Mouse (Mus musculus) embryo, embryonic 10.5 days (tissue): Measurements from ENCODE around the gene 1700001P01Rik.
"Not testable (repeated sequence)": the region's sequence is repeated elsewhere in the genome, so short reads cannot be mapped to it uniquely, and the experiment has no call there.

Experiments used
- DNase-seq: peaks from one replicate; pipeline ENCODE4 v3.0.0-alpha.2; 2015; ENCODE audit warnings: low spot score

The 1700001P01Rik gene

DNA sequence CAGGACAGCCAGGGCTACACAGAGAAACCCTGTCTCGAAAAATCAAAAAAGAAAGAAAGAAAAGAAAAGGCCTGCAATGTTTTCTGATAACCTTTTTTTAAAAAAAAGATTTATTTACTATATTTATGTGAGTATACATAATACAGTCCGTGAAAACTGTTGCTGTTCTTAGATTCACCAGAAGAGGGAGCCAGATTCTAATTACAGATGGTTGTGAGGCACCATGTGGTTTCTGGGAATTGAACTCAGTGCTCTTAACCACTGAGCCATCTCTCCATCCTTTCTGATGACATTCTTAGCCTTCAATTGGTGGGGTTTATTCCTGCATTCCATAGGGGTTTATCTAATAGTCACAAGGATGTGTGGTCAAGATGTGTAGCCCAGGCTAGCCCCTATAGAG is 17.4 kb upstream of the 1700001P01Rik start:
- DNase-seq: peak; percentile 88

GRCm38 (mm10) chr11:97790778-97791438 is 15.2 kb upstream of the 1700001P01Rik start:
- not testable (repeated sequence) for DNase-seq

GRCm38 (mm10) chr11:97789727-97790126 is 14.0 kb upstream of the 1700001P01Rik start:
- no peak for DNase-seq

DNA sequence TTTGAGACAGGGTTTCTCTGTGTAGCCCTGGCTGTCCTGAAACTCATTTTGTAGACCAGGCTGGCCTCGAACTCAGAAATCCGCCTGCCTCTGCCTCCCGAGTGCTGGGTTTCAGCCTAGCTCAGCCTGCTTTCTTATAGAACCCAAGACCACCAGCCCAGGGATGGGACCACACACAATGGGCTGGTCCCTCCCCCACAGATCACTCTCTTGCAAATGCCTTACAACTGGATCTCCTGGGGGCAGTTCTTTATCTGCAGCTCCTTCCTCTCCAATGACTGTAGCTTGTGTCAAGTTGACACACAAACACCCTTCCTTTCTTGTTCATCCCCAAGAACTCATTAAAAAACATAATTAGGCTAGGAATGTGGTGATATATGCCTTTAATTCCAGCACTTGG is 12.2 kb upstream of the 1700001P01Rik start:
- DNase-seq: no peak

DNA sequence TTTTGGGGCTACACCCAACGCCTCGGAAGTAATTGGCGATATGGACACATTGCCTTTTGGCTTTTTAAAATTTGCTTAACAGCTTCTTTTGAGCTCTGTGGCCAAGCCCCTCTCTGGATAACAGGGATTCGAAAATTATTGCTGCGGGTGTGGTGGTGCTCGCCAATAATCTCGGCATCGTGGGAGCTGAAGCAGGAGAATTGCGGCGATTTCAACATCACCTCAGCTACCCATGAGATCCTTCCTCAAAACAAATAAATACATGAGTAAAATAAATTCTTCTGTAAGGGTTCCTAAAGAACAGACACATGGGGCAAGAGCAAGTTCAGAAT is 6.8 kb upstream of the 1700001P01Rik start:
- DNase-seq: no peak

DNA sequence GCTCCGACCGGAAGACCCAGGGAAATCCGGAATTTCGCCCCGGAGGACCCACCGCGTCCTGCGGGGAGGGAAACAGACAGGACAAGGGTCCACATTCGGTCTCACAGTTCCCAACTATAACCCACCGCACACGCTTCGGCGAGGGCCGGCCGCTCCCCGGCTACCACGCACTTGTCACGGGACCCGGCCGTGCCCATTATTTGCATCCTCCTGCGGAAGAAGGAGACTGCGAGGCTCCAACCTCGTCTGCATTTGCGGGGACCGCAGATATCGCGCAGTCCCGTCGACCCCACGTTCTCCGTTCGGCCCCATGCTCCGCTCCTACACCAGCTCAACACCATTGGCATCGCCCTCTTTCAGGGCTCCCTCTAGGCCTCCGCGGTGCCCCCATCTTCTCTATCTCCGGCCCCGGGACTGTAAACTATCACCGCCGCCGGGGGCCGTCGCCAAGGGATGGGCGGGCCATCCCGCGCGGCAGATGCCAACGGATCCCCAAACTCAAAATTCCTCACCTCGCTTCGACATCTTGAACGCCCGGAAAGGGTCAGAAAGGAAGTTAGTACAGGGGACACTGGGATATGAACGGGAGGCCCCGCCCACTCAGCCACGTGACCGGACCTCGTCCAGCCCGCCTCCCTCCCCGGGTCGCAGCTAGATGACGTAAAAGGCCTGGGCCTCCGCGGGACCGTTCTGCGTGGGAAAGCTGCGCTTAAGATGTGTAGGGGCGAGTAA is 6.3 kb upstream of the 1700001P01Rik start, which contains the start of gene Rpl23:
Rpl23 (minus strand) TSS at position 606 of the 732 bp plus-strand sequence.
- peak; percentile 99 for DNase-seq

DNA sequence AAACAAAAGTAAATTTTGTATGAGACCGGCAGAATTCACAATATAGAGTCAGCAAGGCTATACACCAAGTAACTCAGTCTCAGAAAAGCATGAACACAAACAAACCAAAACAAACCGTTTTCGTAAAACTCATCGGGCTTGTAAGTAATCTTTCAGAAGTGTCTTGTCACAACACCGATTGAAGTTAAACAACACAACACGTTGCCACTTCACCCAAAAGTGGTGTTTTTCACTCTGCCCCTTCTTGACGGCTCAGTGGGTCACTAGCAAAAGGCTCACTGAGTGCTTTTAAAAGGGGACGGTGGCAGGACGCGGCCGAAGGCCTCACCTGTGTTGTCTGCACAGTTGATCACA is 5.7 kb upstream of the 1700001P01Rik start:
- DNase-seq: no peak

GRCm38 (mm10) chr11:97779968-97780701 is 4.4 kb upstream of the 1700001P01Rik start:
- DNase-seq: no peak

- DNase-seq: no peak
Observed at GRCm38 (mm10) chr11:97778918-97779317, 3.2 kb upstream of the 1700001P01Rik start.

GRCm38 (mm10) chr11:97777129-97777529 is 1.4 kb upstream of the 1700001P01Rik start:
- peak; percentile 66 for DNase-seq

DNA sequence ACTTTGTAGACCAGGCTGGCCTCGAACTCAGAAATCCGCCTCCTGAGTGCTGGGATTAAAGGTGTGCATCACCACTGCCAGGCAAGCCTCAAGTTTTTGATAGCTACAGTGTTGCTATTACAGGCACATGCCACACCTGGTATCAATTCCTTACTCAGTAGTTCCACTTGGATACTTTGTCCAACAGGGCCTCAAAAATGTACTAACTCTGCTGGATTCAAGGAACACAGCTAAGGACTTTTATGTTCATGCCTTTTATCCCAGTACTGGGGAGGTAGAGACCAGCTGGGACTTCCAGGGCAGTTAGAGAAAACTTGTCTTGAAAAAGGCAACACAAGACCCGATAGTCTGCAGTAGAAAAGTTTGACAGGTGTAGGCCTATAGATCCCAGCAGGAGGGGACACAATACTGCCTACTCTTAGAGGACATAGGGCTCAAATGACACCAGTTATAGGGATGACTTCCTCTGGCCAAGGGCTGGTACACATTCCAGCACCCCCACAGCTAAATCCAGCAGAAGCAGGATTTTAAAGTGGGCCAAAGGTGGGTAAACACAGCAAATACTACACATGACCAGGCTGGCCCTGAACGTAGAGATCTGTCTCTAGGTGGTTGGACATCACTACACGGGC is 895 bp upstream of the 1700001P01Rik start:
- no peak for DNase-seq

GRCm38 (mm10) chr11:97775186-97775585 is 532 bp downstream of the 1700001P01Rik start:
- DNase-seq: no peak

GRCm38 (mm10) chr11:97771410-97771809 is 4.3 kb downstream of the 1700001P01Rik start:
- no peak for DNase-seq

- DNase-seq: no peak
Observed at GRCm38 (mm10) chr11:97769704-97770103, 6.0 kb downstream of the 1700001P01Rik start.

- peak; percentile 98 for DNase-seq
Observed at GRCm38 (mm10) chr11:97766154-97766881, 9.4 kb downstream of the 1700001P01Rik start, which contains the start of gene Cwc25. Cwc25 (minus strand) TSS chr11:97766556.

- DNase-seq: no peak
Observed at GRCm38 (mm10) chr11:97761638-97762037, 14.1 kb downstream of the 1700001P01Rik start.

DNA sequence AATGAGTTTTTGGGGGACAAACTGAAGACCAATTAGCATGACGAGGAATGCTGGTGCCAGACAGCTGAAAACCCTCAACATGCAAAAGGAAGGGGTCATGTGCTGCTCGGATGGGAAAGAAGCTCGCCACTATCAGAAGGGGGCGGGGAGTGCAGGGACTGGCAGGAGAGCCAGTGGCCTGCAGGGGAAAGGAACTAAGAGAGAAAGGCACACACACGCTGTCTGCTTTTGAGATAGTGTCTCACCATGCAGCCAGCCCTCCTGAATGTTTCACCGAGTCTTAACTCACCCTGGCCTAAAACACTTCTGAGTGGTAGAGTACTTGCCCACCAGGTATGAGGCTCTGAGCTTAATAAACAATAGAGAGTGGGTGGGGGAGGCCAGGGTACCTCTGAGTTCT is 16.8 kb downstream of the 1700001P01Rik start:
- DNase-seq: no peak

DNA sequence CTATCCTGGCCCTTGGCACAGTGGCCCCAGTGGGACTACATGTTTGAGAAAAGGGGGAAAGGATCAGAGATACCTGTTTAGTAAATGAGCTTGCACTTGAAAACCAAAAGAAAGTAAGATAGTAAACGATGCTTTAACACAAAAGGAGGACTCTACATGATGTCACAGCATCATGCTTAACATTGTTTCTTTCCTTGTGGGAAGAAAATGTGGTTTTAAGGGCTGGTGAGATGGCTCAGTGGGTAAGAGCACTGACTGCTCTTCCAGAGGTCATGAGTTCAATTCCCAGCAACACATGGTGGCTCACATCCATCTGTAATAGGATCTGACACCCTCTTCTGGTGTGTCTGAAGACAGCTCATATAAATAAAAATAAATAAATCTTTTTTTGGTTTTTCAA is 17.6 kb downstream of the 1700001P01Rik start:
- DNase-seq: no peak

DNA sequence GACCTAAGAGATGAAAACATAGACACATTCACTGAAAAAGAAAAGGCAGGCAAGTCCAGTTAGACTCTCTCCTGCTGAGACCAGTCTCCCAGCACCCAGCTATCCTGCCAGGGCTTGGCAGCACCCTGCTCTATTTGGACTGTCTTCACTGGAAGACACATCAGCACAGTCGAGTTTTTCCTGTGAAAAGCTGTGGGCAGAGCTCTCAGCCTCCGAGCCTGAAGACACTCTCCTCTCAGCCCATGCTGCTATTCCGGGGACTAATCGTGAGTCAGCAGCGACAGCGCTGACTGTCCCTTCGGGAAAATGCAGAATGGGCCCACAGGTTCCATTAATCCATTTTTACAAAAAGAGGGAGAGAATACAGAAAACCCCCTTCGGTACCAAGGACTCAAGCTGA is 22.4 kb downstream of the 1700001P01Rik start:
- no peak for DNase-seq

DNA sequence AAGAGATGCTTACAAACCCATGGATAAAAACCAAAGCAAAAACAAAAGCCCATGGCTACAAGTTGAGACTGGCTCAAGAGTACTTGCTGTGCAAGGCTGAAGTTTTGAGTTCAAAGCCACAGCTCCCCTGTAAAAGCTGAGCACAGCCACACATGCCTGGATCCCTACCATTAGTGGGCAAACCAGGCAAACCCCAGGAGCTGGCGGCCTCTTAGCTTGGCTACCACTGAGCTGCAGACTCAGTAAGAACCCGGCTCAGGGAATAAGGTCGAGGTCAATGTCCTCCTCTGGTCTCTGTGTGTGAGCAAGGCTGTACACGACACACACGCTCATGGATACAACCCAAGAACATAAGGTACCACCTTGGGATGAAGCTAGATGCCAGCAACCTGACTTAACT is 27.2 kb downstream of the 1700001P01Rik start:
- no peak for DNase-seq

- DNase-seq: no peak
Observed at GRCm38 (mm10) chr11:97747773-97748172, 27.9 kb downstream of the 1700001P01Rik start.

GRCm38 (mm10) chr11:97745331-97745721 is 30.4 kb downstream of the 1700001P01Rik start:
- DNase-seq: no peak
